Mouse (Mus musculus): Measurements from ENCODE around the gene Shc4. TPM values are rescaled to one million over a fixed set of nuclear protein-coding genes. Genes with fewer than 3 reads are reported as not detected.

Gene Shc4
- polyA plus RNA-seq, 1 experiment from 2014 or later: 0.26 TPM

GRCm38 (mm10) chr2:125735333-125736024, 11.5 kb upstream of the Shc4 start:
- no peak for DNase-seq
- WGBS (ENCODE audit: insufficient replicate concordance): 50% methylated on average over 2 of the region's 2 CpGs

GRCm38 (mm10) chr2:125734741-125735140, 10.8 kb upstream of the Shc4 start:
- ATAC-seq (no peak), DNase-seq (no peak)
- Histone ChIP-seq H3K36me3 (replicated peaks; ENCODE audit: insufficient read depth, low read length) (peaks cover 16% of the 10 kb centered on the region; the same call in 1 of the 2 replicates), H3K9ac (replicated peaks) (no peak overlapping the region), H3K4me2 (ENCODE audit: low read depth, low read length) (no peak overlapping the region), H3K9me3 (ENCODE audit: low read length) (no peaks in the 10 kb centered on the region), H3K4me3 (ENCODE audit: low read depth, low read length) (no peak overlapping the region), H3K27me3 (ENCODE audit: insufficient read depth, low read length) (no peaks in the 10 kb centered on the region), H3K4me1 (ENCODE audit: insufficient read depth) (peaks cover 6% of the 10 kb centered on the region), H3K27ac (ENCODE audit: low read depth) (no peak overlapping the region)
- TF ChIP-seq EP300 (IDR thresholded peaks at IDR 0.05; ENCODE audit: low read depth) (no peak), CTCF (IDR thresholded peaks at IDR 0.05; ENCODE audit: low read depth) (no peak)

More at GRCm38 (mm10) chr2:125735333-125736024, 11.5 kb upstream of the Shc4 start:
- no peak for TF ChIP-seq CTCF (IDR thresholded peaks at IDR 0.05; ENCODE audit: low read depth)
- TF ChIP-seq EP300 (IDR thresholded peaks at IDR 0.05; ENCODE audit: low read depth): no peak
- peaks cover 21% of the 10 kb centered on the region for H3K36me3 ChIP-seq (replicated peaks; ENCODE audit: insufficient read depth, low read length)
- H3K4me1 ChIP-seq (ENCODE audit: insufficient read depth): peaks cover 6% of the 10 kb centered on the region
- no peak for ATAC-seq
- no peaks in the 10 kb centered on the region for H3K27me3 ChIP-seq (ENCODE audit: insufficient read depth, low read length)
- H3K4me3 ChIP-seq (ENCODE audit: low read depth, low read length): no peak overlapping the region
- H3K9ac ChIP-seq (replicated peaks): no peak overlapping the region
- H3K4me2 ChIP-seq (ENCODE audit: low read depth, low read length): no peak overlapping the region
- no peak overlapping the region for H3K27ac ChIP-seq (ENCODE audit: low read depth)
- no peaks in the 10 kb centered on the region for H3K9me3 ChIP-seq (ENCODE audit: low read length)

GRCm38 (mm10) chr2:125731763-125732560, 8.0 kb upstream of the Shc4 start:
- 14% methylated on average over 35 of the region's 35 CpGs for WGBS (ENCODE audit: insufficient replicate concordance)
- H3K27ac ChIP-seq (ENCODE audit: low read depth): no peak overlapping the region
- DNase-seq: peak; percentile 91
- no peaks in the 10 kb centered on the region for H3K36me3 ChIP-seq (replicated peaks; ENCODE audit: insufficient read depth, low read length)
- TF ChIP-seq EP300 (IDR thresholded peaks at IDR 0.05; ENCODE audit: low read depth): no peak
- TF ChIP-seq CTCF (IDR thresholded peaks at IDR 0.05; ENCODE audit: low read depth): peak; percentile 96
- H3K9ac ChIP-seq (replicated peaks): peak overlapping the region; percentile 60
- no peaks in the 10 kb centered on the region for H3K9me3 ChIP-seq (ENCODE audit: low read length)
- peak overlapping the region; percentile 41 for H3K4me3 ChIP-seq (ENCODE audit: low read depth, low read length)
- H3K4me2 ChIP-seq (ENCODE audit: low read depth, low read length): peak overlapping the region; percentile 78
- peaks cover 6% of the 10 kb centered on the region for H3K4me1 ChIP-seq (ENCODE audit: insufficient read depth)
- H3K27me3 ChIP-seq (ENCODE audit: insufficient read depth, low read length): no peaks in the 10 kb centered on the region
- peak; percentile 87 for ATAC-seq

GRCm38 (mm10) chr2:125724546-125725114, 682 bp upstream of the Shc4 start:
- WGBS (ENCODE audit: insufficient replicate concordance): 4% methylated on average over 16 of the region's 16 CpGs
- peak overlapping the region; percentile 42; the same call in 1 of the 2 replicates for H3K4me3 ChIP-seq (ENCODE audit: low read depth, low read length)
- peaks cover 45% of the 10 kb centered on the region for H3K27me3 ChIP-seq (ENCODE audit: insufficient read depth, low read length)

GRCm38 (mm10) chr2:125723408-125724085, 401 bp downstream of the Shc4 start:
- no peak overlapping the region for H3K27ac ChIP-seq (ENCODE audit: low read depth)
- peak; percentile 42 for DNase-seq
- peak overlapping the region; percentile 86 for H3K4me2 ChIP-seq (ENCODE audit: low read depth, low read length)
- peak overlapping the region; percentile 41; the same call in 1 of the 2 replicates for H3K9ac ChIP-seq (replicated peaks)
- WGBS (ENCODE audit: insufficient replicate concordance): 1% methylated on average over 34 of the region's 34 CpGs
- peak; percentile 38 for TF ChIP-seq CTCF (IDR thresholded peaks at IDR 0.05; ENCODE audit: low read depth)
- no peak for TF ChIP-seq EP300 (IDR thresholded peaks at IDR 0.05; ENCODE audit: low read depth)
- peak; percentile 62 for ATAC-seq
- H3K36me3 ChIP-seq (replicated peaks; ENCODE audit: insufficient read depth, low read length): no peaks in the 10 kb centered on the region
- peaks cover 14% of the 10 kb centered on the region for H3K4me1 ChIP-seq (ENCODE audit: insufficient read depth)
- peak overlapping the region; percentile 42 for H3K4me3 ChIP-seq (ENCODE audit: low read depth, low read length)
- H3K27me3 ChIP-seq (ENCODE audit: insufficient read depth, low read length): peaks cover 49% of the 10 kb centered on the region
- no peaks in the 10 kb centered on the region for H3K9me3 ChIP-seq (ENCODE audit: low read length)

More at GRCm38 (mm10) chr2:125724546-125725114, 682 bp upstream of the Shc4 start:
- ATAC-seq: no peak
- Histone ChIP-seq H3K27ac (ENCODE audit: low read depth) (no peak overlapping the region), H3K9me3 (ENCODE audit: low read length) (no peaks in the 10 kb centered on the region), H3K4me1 (ENCODE audit: insufficient read depth) (peaks cover 14% of the 10 kb centered on the region), H3K36me3 (replicated peaks; ENCODE audit: insufficient read depth, low read length) (no peaks in the 10 kb centered on the region), H3K9ac (replicated peaks) (no peak overlapping the region), H3K4me2 (ENCODE audit: low read depth, low read length) (peak overlapping the region; percentile 86)
- no peak for TF ChIP-seq CTCF (IDR thresholded peaks at IDR 0.05; ENCODE audit: low read depth)
- TF ChIP-seq EP300 (IDR thresholded peaks at IDR 0.05; ENCODE audit: low read depth): no peak
- DNase-seq: no peak

Measured in liver, postnatal 0 days (tissue).